Mouse (Mus musculus): Measurements from ENCODE around the gene Map1s. TPM values are rescaled to one million over a fixed set of nuclear protein-coding genes. Genes with fewer than 3 reads are reported as not detected.
A peak's percentile ranks its signal among the peaks of the same experiment; 100 is the strongest.

The Map1s gene
- polyA plus RNA-seq, 1 experiment from 2014 or later: 22.7 TPM

DNA sequence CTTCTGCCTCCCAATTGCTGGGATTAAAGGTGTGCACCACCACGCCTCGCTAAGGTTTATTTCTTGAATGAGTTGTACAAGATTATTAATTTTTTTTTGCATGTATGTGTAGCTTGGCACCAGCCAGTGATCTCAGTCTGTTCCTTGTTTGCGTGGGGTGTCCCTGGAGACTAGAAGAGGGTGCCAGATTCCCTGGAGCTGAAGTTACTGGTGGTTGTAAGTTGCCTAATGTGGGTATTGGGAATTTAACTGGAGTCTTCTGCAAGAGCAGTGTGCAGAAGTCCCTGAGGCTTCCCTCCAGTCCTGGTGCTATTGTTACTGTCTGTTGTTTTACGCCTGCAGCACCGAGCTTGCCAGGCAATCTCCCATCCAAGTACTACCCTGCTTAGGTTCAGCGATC, 31.5 kb downstream of the Map1s start:
- H3K36me3 ChIP-seq (ENCODE audit: insufficient read depth, low read length): no peaks in the 10 kb centered on the region
- H3K27ac ChIP-seq (ENCODE audit: low read length): no peak overlapping the region
- H3K4me3 ChIP-seq (ENCODE audit: low read depth, low read length): no peak overlapping the region
- no peak for ATAC-seq
- H3K9ac ChIP-seq (replicated peaks; ENCODE audit: low read depth): no peak overlapping the region
- DNase-seq (ENCODE audit: low spot score): no peak
- H3K4me2 ChIP-seq (replicated peaks; ENCODE audit: low read depth, low read length): no peak overlapping the region
- H3K27me3 ChIP-seq (replicated peaks; ENCODE audit: insufficient read depth, low read length): no peaks in the 10 kb centered on the region
- TF ChIP-seq EP300 (IDR thresholded peaks at IDR 0.05) (no peak), CTCF (IDR thresholded peaks at IDR 0.05) (no peak)
- no peaks in the 10 kb centered on the region for H3K4me1 ChIP-seq (ENCODE audit: insufficient read depth, low read depth, low read length)
- WGBS: 79% methylated on average over 6 of the region's 6 CpGs
- H3K9me3 ChIP-seq (ENCODE audit: low read length): no peaks in the 10 kb centered on the region

DNA sequence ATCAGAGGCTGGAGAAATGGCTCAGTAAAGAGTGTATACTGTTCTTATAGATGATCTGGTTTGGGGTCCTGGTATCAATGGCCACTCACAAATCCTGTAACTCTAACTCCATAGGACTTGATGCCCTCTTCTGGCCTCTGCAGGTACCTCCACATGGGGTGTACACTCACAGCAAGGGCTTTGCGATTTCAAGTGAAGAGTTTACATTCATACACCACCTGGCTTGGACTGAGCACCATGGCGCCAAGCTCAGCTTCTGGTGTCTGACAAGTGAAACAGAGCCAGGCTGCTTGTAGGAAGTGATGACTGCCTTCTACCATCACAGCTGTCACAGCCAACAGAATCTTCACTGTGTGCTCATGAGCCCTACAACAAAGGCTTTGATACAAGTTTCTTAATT, 35.7 kb downstream of the Map1s start:
- DNase-seq (ENCODE audit: low spot score): no peak
- TF ChIP-seq EP300 (IDR thresholded peaks at IDR 0.05) (no peak), CTCF (IDR thresholded peaks at IDR 0.05) (peak; percentile 40)

DNA sequence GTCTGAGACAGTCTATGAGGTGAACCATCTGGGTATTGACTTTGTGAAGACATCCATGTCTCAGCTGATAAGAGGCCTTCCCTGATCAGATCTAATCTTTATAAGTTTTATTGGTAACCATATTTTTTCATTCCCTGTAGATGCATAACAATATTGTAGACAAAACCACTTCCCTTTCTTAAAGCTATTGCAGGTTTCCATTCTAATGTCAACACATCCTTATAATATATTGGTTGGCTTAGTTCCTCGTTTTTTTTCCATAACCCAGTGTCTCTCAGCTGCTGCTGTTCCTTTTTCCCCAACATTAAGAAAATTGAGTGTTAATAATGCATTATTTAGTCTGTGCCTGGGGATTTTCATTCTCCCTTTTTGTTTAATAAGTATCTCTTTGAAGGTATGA, 37.5 kb downstream of the Map1s start:
- no peak overlapping the region for H3K4me3 ChIP-seq (ENCODE audit: low read depth, low read length)
- no peak overlapping the region for H3K9ac ChIP-seq (replicated peaks; ENCODE audit: low read depth)
- no peaks in the 10 kb centered on the region for H3K36me3 ChIP-seq (ENCODE audit: insufficient read depth, low read length)
- H3K9me3 ChIP-seq (ENCODE audit: low read length): no peaks in the 10 kb centered on the region
- ATAC-seq: no peak
- H3K27ac ChIP-seq (ENCODE audit: low read length): no peak overlapping the region
- DNase-seq (ENCODE audit: low spot score): no peak
- no peak for TF ChIP-seq CTCF (IDR thresholded peaks at IDR 0.05)
- no peak for TF ChIP-seq EP300 (IDR thresholded peaks at IDR 0.05)
- 17% methylated on average over 1 of the region's 1 CpGs for WGBS
- H3K4me1 ChIP-seq (ENCODE audit: insufficient read depth, low read depth, low read length): no peaks in the 10 kb centered on the region
- H3K27me3 ChIP-seq (replicated peaks; ENCODE audit: insufficient read depth, low read length): no peaks in the 10 kb centered on the region
- H3K4me2 ChIP-seq (replicated peaks; ENCODE audit: low read depth, low read length): no peak overlapping the region

More for the DNA sequence above, 35.7 kb downstream of the Map1s start:
- Histone ChIP-seq H3K36me3 (ENCODE audit: insufficient read depth, low read length) (no peaks in the 10 kb centered on the region), H3K27ac (ENCODE audit: low read length) (no peak overlapping the region), H3K4me2 (replicated peaks; ENCODE audit: low read depth, low read length) (no peak overlapping the region), H3K4me1 (ENCODE audit: insufficient read depth, low read depth, low read length) (no peaks in the 10 kb centered on the region), H3K9me3 (ENCODE audit: low read length) (no peaks in the 10 kb centered on the region), H3K4me3 (ENCODE audit: low read depth, low read length) (no peak overlapping the region), H3K27me3 (replicated peaks; ENCODE audit: insufficient read depth, low read length) (no peaks in the 10 kb centered on the region), H3K9ac (replicated peaks; ENCODE audit: low read depth) (no peak overlapping the region)
- whole genome bisulfite sequencing: 51% methylated on average over 2 of the region's 2 CpGs
- no peak for ATAC-seq

DNA sequence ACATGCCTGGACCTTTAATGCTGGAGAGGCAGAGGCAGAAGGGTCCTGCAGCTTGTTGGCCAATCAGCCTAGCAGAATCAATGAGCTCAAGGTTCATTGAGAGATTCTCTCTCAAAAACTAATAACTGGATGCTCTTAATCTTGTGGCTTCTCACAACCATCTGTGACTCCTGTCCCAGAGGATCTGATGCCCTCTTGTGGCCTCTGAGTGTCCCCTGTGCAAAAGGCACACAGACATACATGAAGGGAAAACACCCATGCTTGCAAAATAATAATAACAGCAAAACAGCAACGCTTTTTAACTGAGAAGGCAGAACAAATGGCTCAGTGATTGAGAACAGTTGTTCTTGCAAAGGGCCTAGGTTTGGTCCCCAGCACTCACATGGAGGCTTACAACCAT, 44.1 kb downstream of the Map1s start:
- Histone ChIP-seq H3K4me3 (ENCODE audit: low read depth, low read length) (no peak overlapping the region), H3K4me2 (replicated peaks; ENCODE audit: low read depth, low read length) (no peak overlapping the region), H3K36me3 (ENCODE audit: insufficient read depth, low read length) (no peaks in the 10 kb centered on the region), H3K9ac (replicated peaks; ENCODE audit: low read depth) (no peak overlapping the region), H3K4me1 (ENCODE audit: insufficient read depth, low read depth, low read length) (no peaks in the 10 kb centered on the region), H3K9me3 (ENCODE audit: low read length) (no peaks in the 10 kb centered on the region), H3K27me3 (replicated peaks; ENCODE audit: insufficient read depth, low read length) (no peaks in the 10 kb centered on the region), H3K27ac (ENCODE audit: low read length) (no peak overlapping the region)
- no peak for TF ChIP-seq EP300 (IDR thresholded peaks at IDR 0.05)
- TF ChIP-seq CTCF (IDR thresholded peaks at IDR 0.05): peak; percentile 18; the same call in 1 of the 2 replicates
- ATAC-seq (no peak), DNase-seq (ENCODE audit: low spot score) (no peak)
- WGBS: 50% methylated on average over 1 of the region's 1 CpGs

DNA sequence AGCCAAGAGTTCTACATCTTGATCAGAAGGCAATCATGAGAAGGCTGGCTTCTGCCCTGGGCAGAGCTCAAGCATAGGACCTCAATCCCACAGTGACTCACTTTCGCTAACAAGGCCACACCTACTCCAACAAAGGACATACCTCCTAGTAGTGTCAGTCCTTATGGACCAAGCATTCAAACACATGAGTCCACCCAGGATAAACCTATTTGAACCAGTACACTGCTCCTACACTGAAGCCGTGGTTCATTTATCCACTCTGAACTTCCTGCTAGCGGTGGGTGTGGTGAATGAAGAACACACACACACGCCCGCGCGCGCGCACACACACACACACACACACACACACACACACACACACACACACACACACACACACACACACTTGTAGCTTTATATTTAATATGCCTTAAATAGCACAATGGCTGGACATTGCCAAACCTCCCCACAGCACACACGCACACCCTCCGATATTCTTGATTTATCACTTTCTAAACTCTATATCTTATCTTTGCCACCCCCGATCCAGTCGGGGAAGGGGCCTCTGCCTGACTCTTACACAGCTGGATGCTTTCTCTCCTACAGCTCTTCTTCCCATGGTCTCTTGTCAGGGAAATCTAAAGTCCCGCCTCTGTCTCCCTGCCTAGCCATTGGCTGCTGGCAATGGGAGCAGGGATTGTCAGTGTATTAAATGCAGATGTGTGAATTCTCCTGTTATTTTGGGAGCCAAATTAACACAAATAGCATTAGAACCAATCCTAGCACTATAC, 55.2 kb downstream of the Map1s start:
- Histone ChIP-seq H3K36me3 (ENCODE audit: insufficient read depth, low read length) (no peaks in the 10 kb centered on the region), H3K4me1 (ENCODE audit: insufficient read depth, low read depth, low read length) (no peaks in the 10 kb centered on the region), H3K9ac (replicated peaks; ENCODE audit: low read depth) (no peak overlapping the region), H3K27ac (ENCODE audit: low read length) (no peak overlapping the region), H3K9me3 (ENCODE audit: low read length) (no peaks in the 10 kb centered on the region), H3K4me2 (replicated peaks; ENCODE audit: low read depth, low read length) (no peak overlapping the region), H3K4me3 (ENCODE audit: low read depth, low read length) (no peak overlapping the region), H3K27me3 (replicated peaks; ENCODE audit: insufficient read depth, low read length) (no peaks in the 10 kb centered on the region)
- TF ChIP-seq EP300 (IDR thresholded peaks at IDR 0.05) (no peak), CTCF (IDR thresholded peaks at IDR 0.05) (no peak)
- WGBS: 64% methylated on average over 14 of the region's 14 CpGs
- DNase-seq (ENCODE audit: low spot score) (no peak), ATAC-seq (no peak)

DNA sequence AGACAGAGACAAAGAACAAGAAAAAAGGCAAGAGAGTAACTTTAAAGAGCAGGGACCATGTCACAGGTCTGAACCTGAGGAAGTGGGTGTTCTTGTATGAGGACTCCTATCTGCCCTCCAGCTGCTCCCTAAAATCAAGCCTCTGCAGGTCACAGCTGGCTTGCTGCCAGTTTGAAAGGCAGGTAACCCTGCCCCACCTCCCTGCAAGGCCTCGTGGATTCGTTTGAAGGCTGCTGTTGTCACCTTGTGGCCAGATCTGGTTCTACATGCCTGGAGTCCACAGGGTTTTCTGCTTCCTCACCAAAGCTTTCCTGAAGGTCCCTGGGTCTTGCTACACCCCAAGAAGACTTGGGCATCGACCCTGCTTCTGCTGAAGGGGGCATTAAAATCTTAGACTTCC, 58.4 kb downstream of the Map1s start:
- no peak overlapping the region for H3K27ac ChIP-seq (ENCODE audit: low read length)
- WGBS: 7% methylated on average over 3 of the region's 3 CpGs
- ATAC-seq (no peak; the same call in 1 of the 2 replicates), DNase-seq (ENCODE audit: low spot score) (peak; percentile 58)
- H3K9ac ChIP-seq (replicated peaks; ENCODE audit: low read depth): no peak overlapping the region
- no peak overlapping the region for H3K4me3 ChIP-seq (ENCODE audit: low read depth, low read length)
- no peaks in the 10 kb centered on the region for H3K27me3 ChIP-seq (replicated peaks; ENCODE audit: insufficient read depth, low read length)
- no peaks in the 10 kb centered on the region for H3K36me3 ChIP-seq (ENCODE audit: insufficient read depth, low read length)
- peak; percentile 80 for TF ChIP-seq CTCF (IDR thresholded peaks at IDR 0.05)
- no peak for TF ChIP-seq EP300 (IDR thresholded peaks at IDR 0.05)
- no peaks in the 10 kb centered on the region for H3K9me3 ChIP-seq (ENCODE audit: low read length)
- no peaks in the 10 kb centered on the region for H3K4me1 ChIP-seq (ENCODE audit: insufficient read depth, low read depth, low read length)
- no peak overlapping the region for H3K4me2 ChIP-seq (replicated peaks; ENCODE audit: low read depth, low read length)
